Mouse (Mus musculus) frontal cortex, adult (tissue): ENCODE results near the gene Rab28.
"Not testable (repeated sequence)": the region's sequence is repeated elsewhere in the genome, so short reads cannot be mapped to it uniquely, and the experiment has no call there.

Source experiments
- ATAC-seq: cut with Nextera tagmentation; 2 replicates; pipeline ENCODE4 v1.9.2; 2017; ENCODE audit warnings: mild to moderate bottlenecking, moderate library complexity, mixed read lengths; ENCODE audit not compliant: low TSS enrichment

The Rab28 gene

GRCm38 (mm10) chr5:41708051-41708630 lies at the start of gene Rab28:
TSS of gene Rab28 (minus strand) at chr5:41708157.
- peak; percentile 94 for ATAC-seq

- no peak for ATAC-seq
Observed at GRCm38 (mm10) chr5:41757338-41757737, 49.4 kb upstream of the Rab28 start.

DNA sequence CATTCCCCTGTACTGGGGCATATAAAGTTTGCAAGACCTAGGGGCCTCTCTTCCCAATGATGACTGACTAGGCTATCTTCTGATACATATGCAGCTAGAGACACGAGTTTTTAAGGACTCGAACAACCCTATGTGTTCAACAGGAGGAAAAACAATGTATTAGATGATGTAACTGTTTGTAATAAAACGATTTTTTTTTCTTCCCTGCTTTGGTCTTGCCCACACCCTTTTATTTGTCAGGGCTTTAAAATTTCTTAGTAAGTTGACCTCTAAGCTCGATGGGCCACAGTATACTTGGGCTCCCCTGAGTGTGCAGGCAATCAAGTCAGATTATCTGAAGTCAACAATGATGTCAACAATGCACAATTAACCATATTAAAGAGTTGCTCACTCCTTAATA lies 48.4 kb upstream of the Rab28 start:
- ATAC-seq, result no peak

- ATAC-seq, result no peak
Observed at GRCm38 (mm10) chr5:41755373-41755960, 47.5 kb upstream of the Rab28 start.

DNA sequence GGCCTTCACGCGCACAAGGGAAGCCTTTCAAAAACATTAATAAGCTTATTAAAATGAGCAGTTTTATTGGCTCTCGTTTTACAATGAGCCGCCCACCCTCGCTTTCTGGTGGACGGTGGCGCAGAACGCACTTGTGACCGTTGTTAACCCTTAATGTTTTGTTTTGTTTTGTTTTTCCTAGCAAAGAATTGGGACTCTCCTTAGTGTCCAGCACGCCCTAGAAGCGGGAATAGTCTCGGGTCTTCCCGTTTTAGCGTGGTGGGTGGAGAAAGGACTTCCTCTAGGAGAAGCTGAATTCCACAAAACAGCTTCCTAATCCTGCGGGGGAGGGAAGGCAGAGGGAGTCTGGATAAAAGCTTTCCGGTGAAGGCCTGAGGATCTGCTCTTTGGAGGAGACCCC lies 46.9 kb upstream of the Rab28 start:
- no peak for ATAC-seq

DNA sequence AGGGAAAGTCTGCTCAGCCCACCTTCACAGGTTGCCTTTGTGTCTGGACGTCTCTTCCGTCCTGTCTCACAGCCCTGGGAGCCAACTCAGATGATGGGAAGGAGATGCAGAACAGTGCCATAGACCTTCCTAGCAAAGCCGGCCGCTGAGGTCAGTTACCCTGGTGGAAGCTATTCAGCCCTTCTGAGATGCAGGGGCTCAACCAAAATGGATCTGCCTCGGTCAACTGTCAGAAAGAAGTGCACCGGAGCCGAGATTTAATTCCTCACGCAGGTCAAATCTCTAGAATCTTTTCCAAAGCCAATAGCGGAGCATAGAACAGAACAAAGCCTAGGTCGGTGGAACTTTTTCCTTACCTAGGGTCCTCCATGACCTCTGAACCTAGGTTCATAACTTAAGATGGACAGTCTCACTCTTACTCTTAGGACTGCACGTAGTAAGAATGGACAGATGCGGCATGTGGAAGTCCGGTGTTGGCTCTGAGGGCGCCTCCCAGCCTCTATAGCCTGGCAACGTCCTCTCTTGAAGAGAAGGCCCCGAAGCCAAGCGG lies 46.3 kb upstream of the Rab28 start:
- no peak for ATAC-seq

- ATAC-seq, result no peak
Observed at GRCm38 (mm10) chr5:41752721-41753120, 44.8 kb upstream of the Rab28 start.

GRCm38 (mm10) chr5:41744898-41745780 lies 37.2 kb upstream of the Rab28 start:
- no peak for ATAC-seq

DNA sequence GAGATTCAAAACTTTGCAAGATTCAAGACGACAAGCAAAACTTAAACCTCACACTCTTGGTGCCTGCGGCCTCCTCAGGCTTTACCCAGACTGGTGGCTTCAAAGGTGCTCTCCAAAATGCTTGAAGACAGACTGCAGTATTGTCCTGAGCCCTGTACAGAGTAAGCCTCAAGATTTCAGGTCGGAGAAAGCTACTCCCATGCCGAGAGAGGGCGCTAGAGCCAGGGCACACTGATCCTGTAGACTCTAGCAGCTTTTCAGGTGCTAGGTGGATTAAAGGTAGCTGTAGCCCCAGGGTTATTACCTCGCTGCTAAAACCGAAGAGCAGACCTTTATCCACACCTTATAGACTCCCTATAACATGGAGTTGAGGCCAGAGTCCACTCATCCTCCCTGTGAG lies 36.3 kb upstream of the Rab28 start:
- no peak for ATAC-seq

GRCm38 (mm10) chr5:41738817-41739216 lies 30.9 kb upstream of the Rab28 start:
- ATAC-seq, result no peak

GRCm38 (mm10) chr5:41737039-41737438 lies 29.1 kb upstream of the Rab28 start:
- ATAC-seq, result no peak

GRCm38 (mm10) chr5:41727017-41727416 lies 19.1 kb upstream of the Rab28 start:
- ATAC-seq, result no peak

DNA sequence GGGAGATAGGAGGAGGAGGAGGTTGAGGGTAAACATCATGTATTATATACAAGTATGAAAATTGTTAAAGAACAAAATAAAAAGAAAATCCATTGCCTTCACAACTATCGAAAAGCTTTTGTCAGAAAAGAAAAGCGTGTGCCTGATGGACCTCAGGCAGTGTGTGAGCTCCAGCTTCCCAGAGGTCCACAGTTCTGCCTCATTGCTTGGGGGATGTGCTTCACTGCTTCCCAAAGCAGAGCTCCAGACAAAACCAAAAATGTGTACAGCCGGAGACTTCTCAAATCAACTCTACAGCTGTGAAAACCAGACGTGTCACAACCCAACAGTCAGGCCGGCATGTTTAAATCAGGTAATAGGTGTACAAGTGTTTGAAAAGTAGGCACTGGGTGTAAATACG lies 17.6 kb upstream of the Rab28 start:
- ATAC-seq, result no peak

DNA sequence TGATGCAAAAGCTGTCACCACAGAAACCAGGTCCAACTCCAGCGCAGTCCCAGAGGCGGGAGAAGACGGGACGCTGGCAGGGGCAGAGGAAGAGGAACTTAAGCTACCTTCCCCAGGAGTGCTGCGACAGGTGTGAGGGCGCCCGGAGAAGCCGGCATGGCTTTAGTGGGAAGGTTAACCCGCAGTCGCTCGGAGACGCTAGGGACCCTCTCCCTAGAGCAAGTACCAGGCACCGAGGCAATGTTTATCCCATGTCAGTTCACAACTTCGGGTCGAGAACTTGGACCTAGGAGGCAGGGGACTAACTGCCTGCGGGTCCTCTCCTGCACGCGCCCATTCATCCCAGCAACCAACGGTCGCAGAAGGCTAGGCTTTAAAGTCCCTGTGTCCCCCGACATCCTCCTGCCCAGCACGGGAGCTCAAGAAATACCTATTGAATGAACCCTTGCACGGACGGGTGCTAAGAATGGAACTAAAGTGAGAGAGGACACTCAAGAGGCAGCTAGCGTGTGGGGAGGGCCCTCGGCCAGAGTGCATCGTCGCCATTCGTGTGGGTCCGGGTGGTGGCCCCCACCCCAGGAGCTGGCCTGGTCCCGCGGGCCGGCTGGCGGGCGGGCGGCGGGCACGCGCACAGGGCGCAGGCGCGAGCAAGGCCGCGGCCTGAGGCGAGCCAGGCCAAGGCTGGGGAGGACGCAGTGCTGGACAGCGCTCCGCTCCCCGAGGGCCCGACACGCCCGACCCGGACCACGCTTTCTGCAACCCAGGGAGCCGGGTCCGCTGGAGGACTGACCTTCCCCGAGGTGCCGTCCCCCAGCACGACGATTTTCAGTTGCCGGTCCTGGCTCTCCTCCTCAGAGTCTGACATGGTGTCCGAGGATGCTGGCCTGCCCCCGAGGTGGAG lies 592 bp downstream of the Rab28 start:
- ATAC-seq, result peak; percentile 61

DNA sequence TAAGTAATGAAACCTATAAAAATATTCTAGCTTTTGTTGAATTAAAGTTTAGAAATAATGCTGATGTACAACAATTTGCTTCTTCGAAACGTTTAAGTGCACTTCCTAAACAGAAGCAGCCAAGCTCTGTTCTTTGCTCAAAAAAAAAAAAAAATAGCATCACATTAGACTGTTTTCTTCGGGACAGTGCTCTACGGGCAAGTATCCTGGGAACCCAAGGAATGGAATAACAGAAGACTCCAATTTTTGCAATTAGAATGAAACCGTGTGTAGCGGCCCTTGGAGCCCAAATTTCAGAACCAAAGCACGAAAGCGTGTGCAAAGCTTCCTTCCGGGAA lies 1.2 kb downstream of the Rab28 start:
- ATAC-seq, result no peak

DNA sequence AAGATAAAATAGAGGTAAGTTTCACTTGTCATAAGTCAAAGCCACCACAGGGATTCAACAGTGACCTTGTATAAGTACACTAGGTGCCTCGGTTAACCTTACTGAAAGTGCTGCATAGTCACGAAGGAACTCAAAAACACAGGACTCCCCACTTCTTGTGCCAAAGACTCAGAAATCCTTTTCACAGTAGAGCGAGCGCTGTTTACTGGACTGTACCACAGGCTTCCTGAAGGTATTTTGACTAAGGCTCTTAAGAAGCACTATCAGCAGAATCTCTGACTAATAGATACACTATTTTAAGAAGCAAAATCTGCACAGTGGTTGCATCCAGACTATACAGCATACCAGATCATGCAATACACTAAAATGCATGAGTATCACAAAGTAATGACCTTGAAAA lies 6.9 kb downstream of the Rab28 start:
- ATAC-seq, result not testable (repeated sequence)

DNA sequence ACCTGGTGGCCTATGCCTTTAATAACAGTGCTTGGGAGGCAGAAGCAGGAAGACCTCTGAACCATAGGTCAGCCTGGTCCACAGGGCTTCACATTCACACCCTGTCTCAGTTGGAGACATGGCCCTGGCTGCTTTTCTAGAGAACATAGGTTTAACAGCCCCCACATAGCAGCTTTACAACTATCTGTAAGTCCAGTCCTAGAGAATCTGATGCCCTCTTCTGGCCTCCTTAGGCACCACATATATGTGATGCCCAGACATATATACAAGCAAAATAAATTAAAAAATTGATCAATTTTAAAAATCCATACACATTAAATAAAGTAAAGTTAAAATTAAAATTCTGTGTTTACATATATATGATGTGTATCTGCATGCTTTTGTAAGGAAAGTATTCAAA lies 10.0 kb downstream of the Rab28 start:
- 0 out of 2 replicates have a peak, but pooled peaks have one; percentile 44 for ATAC-seq

- no peak for ATAC-seq
Observed at GRCm38 (mm10) chr5:41685016-41685415, 22.9 kb downstream of the Rab28 start.

DNA sequence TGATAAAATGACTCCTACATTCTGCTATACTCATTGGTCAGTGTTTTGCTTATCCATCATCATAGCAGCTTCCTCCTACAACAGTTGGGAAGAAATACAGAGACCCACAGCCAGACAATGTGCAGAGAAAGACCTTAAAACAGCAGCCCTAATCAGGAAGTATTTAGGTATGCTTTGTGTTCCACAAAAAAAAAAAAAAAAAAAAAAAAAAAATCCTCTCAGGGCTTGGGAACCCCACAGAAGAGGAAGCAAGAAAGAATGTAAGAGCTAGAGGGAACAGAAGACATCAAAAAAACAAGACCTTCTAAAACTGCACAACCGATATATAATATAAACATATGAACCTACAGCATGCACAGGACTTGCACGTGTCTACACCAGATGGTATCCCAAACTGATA lies 24.0 kb downstream of the Rab28 start:
- ATAC-seq, result no peak

GRCm38 (mm10) chr5:41666012-41666411 lies 41.9 kb downstream of the Rab28 start:
- peak; percentile 55 for ATAC-seq

GRCm38 (mm10) chr5:41636793-41637192 lies 71.2 kb downstream of the Rab28 start:
- ATAC-seq, result no peak
